Mouse (Mus musculus): ENCODE data around the gene Slc35e3.

DNA sequence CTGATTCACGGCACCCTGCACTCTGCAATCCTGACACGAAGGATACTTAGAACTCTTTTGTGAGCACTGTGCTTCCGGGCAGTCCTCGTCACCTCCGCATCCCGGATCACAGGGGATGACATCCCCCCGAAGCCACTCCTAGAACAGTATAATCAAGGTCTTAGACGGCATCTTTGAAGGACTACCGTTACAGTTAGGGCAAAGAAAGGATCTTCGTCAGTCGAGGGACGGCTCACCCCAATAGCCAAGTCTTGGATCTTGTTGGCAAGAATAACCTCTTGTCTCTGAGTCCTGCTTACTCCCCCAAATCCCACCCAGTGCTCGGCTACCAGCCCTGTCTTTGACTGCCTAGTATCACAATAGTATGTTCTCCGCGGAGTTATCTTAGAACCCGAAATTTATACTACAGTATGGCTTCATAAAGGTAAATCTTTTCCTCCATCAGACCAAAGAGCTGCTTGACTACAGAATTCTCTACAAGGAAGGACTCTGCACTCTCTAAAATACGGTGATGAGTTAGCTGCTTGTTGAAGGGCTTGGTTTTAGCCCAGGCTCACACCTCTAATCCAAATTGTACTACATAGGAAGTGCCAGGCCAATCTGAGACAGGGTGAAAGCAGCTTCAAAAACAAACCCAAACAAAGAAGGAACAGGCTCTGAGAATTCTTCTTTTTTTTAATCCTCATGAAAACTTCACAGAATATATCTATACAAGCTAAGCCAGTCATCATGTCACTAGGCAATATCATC is 44.4 kb upstream of the Slc35e3 start:
- no peak for TF ChIP-seq CTCF (IDR thresholded peaks at IDR 0.05; ENCODE audit: low read depth)
- no peak for TF ChIP-seq EP300 (IDR thresholded peaks at IDR 0.05; ENCODE audit: low read depth)

Data from liver, postnatal 0 days (tissue).